Mouse (Mus musculus): Measurements from ENCODE around the gene Zfp1.

DNA sequence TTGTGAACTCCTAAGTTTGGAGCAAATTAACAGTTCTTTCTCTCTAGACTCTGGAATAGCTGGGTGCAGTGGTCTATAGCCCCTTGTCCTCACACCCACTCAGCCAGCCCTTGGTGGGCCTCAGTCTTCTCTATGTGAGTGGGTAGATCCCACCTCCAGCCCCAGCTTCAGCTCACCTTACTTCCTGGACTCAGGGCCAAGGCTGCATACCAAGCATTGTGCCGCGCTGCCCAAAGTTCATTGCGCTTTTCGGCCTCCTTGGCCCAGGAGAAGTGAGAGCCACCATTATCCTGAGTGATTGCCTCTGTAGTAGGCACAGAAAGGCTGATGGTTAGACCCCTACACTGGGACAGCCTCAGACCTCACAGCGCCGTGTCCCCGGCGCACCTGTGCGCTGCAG, 15.3 kb upstream of the Zfp1 start:
- TF ChIP-seq CTCF (conservative IDR thresholded peaks at IDR 0.05; ENCODE audit: insufficient read depth, insufficient read length, low read depth, low read length) (no peak), POLR2A (IDR thresholded peaks at IDR 0.05; ENCODE audit: low read depth, low read length) (no peak)

All from kidney, adult 2 months (tissue).